Mouse (Mus musculus): ENCODE results near the gene Zfp831.

Gene Zfp831

GRCm38 (mm10) chr2:174643448-174644144, at the start of gene Zfp831:
Gene Zfp831 (plus strand): TSS chr2:174643534.
- DNase-seq (ENCODE audit: low read depth, low spot score), result no peak

GRCm38 (mm10) chr2:174594965-174595364, 48.4 kb upstream of the Zfp831 start:
- peak; percentile 5 for DNase-seq (ENCODE audit: low read depth, low spot score)

- no peak for DNase-seq (ENCODE audit: low read depth, low spot score)
Measured at GRCm38 (mm10) chr2:174595611-174596010, 47.7 kb upstream of the Zfp831 start.

- DNase-seq (ENCODE audit: low read depth, low spot score), result no peak
Measured at GRCm38 (mm10) chr2:174596457-174596856, 46.9 kb upstream of the Zfp831 start.

GRCm38 (mm10) chr2:174598451-174598850, 44.9 kb upstream of the Zfp831 start:
- DNase-seq (ENCODE audit: low read depth, low spot score), result no peak

GRCm38 (mm10) chr2:174599071-174599635, 44.2 kb upstream of the Zfp831 start:
- DNase-seq (ENCODE audit: low read depth, low spot score), result no peak

- DNase-seq (ENCODE audit: low read depth, low spot score), result no peak
Measured at GRCm38 (mm10) chr2:174599853-174600271, 43.5 kb upstream of the Zfp831 start.

GRCm38 (mm10) chr2:174601938-174602685, 41.2 kb upstream of the Zfp831 start:
- no peak for DNase-seq (ENCODE audit: low read depth, low spot score)

- no peak for DNase-seq (ENCODE audit: low read depth, low spot score)
Measured at GRCm38 (mm10) chr2:174603321-174603720, 40.0 kb upstream of the Zfp831 start.

- DNase-seq (ENCODE audit: low read depth, low spot score), result no peak
Measured at GRCm38 (mm10) chr2:174605020-174605419, 38.3 kb upstream of the Zfp831 start.

- DNase-seq (ENCODE audit: low read depth, low spot score), result no peak
Measured at GRCm38 (mm10) chr2:174605442-174606087, 37.8 kb upstream of the Zfp831 start.

- DNase-seq (ENCODE audit: low read depth, low spot score), result no peak
Measured at GRCm38 (mm10) chr2:174606376-174606775, 37.0 kb upstream of the Zfp831 start.

- DNase-seq (ENCODE audit: low read depth, low spot score), result no peak
Measured at GRCm38 (mm10) chr2:174609892-174610291, 33.4 kb upstream of the Zfp831 start.

- DNase-seq (ENCODE audit: low read depth, low spot score), result no peak
Measured at GRCm38 (mm10) chr2:174612386-174613063, 30.8 kb upstream of the Zfp831 start.

GRCm38 (mm10) chr2:174613221-174613620, 30.1 kb upstream of the Zfp831 start:
- no peak for DNase-seq (ENCODE audit: low read depth, low spot score)

GRCm38 (mm10) chr2:174613921-174614441, 29.4 kb upstream of the Zfp831 start:
- no peak for DNase-seq (ENCODE audit: low read depth, low spot score)

GRCm38 (mm10) chr2:174621881-174622280, 21.5 kb upstream of the Zfp831 start:
- no peak for DNase-seq (ENCODE audit: low read depth, low spot score)

GRCm38 (mm10) chr2:174624430-174624829, 18.9 kb upstream of the Zfp831 start:
- no peak for DNase-seq (ENCODE audit: low read depth, low spot score)

GRCm38 (mm10) chr2:174627021-174627420, 16.3 kb upstream of the Zfp831 start:
- DNase-seq (ENCODE audit: low read depth, low spot score), result no peak

GRCm38 (mm10) chr2:174629299-174629850, 14.0 kb upstream of the Zfp831 start:
- DNase-seq (ENCODE audit: low read depth, low spot score), result no peak

- no peak for DNase-seq (ENCODE audit: low read depth, low spot score)
Measured at GRCm38 (mm10) chr2:174636750-174637149, 6.6 kb upstream of the Zfp831 start.
